Mouse (Mus musculus): ENCODE measurements around the gene Cmah. TPM values are rescaled to one million over a fixed set of nuclear protein-coding genes. Genes with fewer than 3 reads are reported as not detected.

Cmah gene
- polyA plus RNA-seq, 1 experiment from 2014 or later: 0.39 TPM

DNA sequence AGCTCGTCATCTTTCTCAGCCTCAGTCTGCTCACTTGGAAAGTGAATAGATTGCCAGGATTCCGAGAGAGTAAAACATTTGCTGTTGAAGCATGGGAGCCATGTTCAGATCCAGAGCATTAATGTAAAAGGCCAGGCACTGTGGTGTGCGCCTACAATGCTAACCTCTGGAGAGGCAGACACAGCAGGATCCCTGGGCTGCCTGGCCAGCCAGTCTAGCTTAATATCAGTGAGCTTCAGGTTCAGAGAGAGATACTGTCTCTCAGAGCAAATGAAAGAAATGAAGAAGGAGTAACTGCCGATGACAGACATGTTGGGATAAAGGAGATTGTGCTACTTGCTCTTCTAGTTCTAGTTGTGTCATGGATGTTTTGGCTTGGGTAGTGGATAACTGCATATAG is 91.6 kb downstream of the Cmah start:
- H3K4me1 ChIP-seq (replicated peaks; ENCODE audit: control insufficient read depth, insufficient read depth, low read length): 0 out of 2 replicates have a peak, but pooled peaks cover 2% of the 10 kb centered on the region
- WGBS: 67% methylated on average over 4 of the region's 4 CpGs
- no peak for ATAC-seq (ENCODE audit: low read depth)
- no peak overlapping the region for H3K27ac ChIP-seq (ENCODE audit: low read length)
- no peaks in the 10 kb centered on the region for H3K36me3 ChIP-seq (ENCODE audit: control insufficient read depth, insufficient read depth, low read length)
- no peak overlapping the region for H3K9ac ChIP-seq (ENCODE audit: low read length)
- no peaks in the 10 kb centered on the region for H3K9me3 ChIP-seq (ENCODE audit: control insufficient read depth, low read length)
- H3K4me3 ChIP-seq (ENCODE audit: low read length): no peak overlapping the region
- no peak overlapping the region for H3K4me2 ChIP-seq (ENCODE audit: low read depth, low read length)
- H3K27me3 ChIP-seq (ENCODE audit: control insufficient read depth, insufficient read depth, low read depth, low read length): no peaks in the 10 kb centered on the region

GRCm38 (mm10) chr13:24419560-24420250 is 92.5 kb downstream of the Cmah start:
- no peak overlapping the region for H3K4me2 ChIP-seq (ENCODE audit: low read depth, low read length)
- no peak overlapping the region for H3K27ac ChIP-seq (ENCODE audit: low read length)
- no peak overlapping the region for H3K9ac ChIP-seq (ENCODE audit: low read length)
- H3K27me3 ChIP-seq (ENCODE audit: control insufficient read depth, insufficient read depth, low read depth, low read length): no peaks in the 10 kb centered on the region
- no peaks in the 10 kb centered on the region for H3K9me3 ChIP-seq (ENCODE audit: control insufficient read depth, low read length)
- H3K36me3 ChIP-seq (ENCODE audit: control insufficient read depth, insufficient read depth, low read length): no peaks in the 10 kb centered on the region
- H3K4me3 ChIP-seq (ENCODE audit: low read length): no peak overlapping the region
- 57% methylated on average over 13 of the region's 13 CpGs for WGBS
- no peak for ATAC-seq (ENCODE audit: low read depth)
- H3K4me1 ChIP-seq (replicated peaks; ENCODE audit: control insufficient read depth, insufficient read depth, low read length): 0 out of 2 replicates have a peak, but pooled peaks cover 2% of the 10 kb centered on the region

DNA sequence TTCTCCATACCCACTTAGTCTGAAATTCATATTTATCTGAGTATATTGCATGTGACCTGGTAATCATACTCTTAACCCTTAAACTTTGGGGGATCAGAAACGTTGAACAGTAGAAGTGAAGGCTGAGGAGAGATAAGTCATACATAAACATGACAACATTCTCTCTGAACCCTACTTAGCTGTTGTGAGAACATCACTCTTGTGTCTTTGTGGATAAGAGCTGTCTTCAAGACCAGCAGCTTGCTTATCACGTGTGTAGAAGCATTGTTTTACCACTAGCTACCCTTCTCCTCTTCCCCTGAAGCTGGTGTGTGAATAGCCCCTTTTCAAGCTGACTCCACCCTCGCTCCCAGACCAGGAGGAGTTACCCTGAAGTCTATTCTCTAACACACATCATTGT is 94.8 kb downstream of the Cmah start:
- no peaks in the 10 kb centered on the region for H3K36me3 ChIP-seq (ENCODE audit: control insufficient read depth, insufficient read depth, low read length)
- ATAC-seq (ENCODE audit: low read depth): no peak
- no peaks in the 10 kb centered on the region for H3K9me3 ChIP-seq (ENCODE audit: control insufficient read depth, low read length)
- H3K27me3 ChIP-seq (ENCODE audit: control insufficient read depth, insufficient read depth, low read depth, low read length): no peaks in the 10 kb centered on the region
- H3K4me1 ChIP-seq (replicated peaks; ENCODE audit: control insufficient read depth, insufficient read depth, low read length): no peaks in the 10 kb centered on the region
- H3K4me3 ChIP-seq (ENCODE audit: low read length): no peak overlapping the region
- H3K4me2 ChIP-seq (ENCODE audit: low read depth, low read length): no peak overlapping the region
- no peak overlapping the region for H3K9ac ChIP-seq (ENCODE audit: low read length)
- H3K27ac ChIP-seq (ENCODE audit: low read length): no peak overlapping the region
- WGBS: 46% methylated on average over 3 of the region's 3 CpGs

GRCm38 (mm10) chr13:24430215-24430614 is 103.0 kb downstream of the Cmah start:
- 50% methylated on average over 5 of the region's 5 CpGs for WGBS
- H3K27ac ChIP-seq (ENCODE audit: low read length): no peak overlapping the region

DNA sequence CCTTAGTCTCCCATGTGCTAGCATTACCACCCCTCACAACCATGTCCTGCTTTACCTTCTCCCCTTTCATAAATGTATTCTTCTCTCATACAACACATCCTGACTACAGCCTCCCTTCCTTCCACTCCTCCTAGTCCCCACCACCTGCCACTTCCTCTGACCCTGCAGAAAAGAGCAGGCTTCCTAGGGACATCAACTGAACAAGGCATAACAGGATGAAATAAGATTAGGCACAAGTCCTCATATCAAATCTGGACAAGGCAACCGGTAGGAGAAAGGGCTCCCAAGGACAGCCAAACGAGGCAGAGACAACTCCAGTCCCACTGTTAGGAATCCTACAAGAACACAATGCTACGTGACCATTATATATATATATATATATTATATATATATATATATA is 104.4 kb downstream of the Cmah start:
- no peak overlapping the region for H3K4me3 ChIP-seq (ENCODE audit: low read length)
- H3K27ac ChIP-seq (ENCODE audit: low read length): no peak overlapping the region
- H3K4me1 ChIP-seq (replicated peaks; ENCODE audit: control insufficient read depth, insufficient read depth, low read length): no peaks in the 10 kb centered on the region
- H3K9me3 ChIP-seq (ENCODE audit: control insufficient read depth, low read length): no peaks in the 10 kb centered on the region
- H3K27me3 ChIP-seq (ENCODE audit: control insufficient read depth, insufficient read depth, low read depth, low read length): no peaks in the 10 kb centered on the region
- WGBS: 59% methylated on average over 3 of the region's 3 CpGs
- H3K9ac ChIP-seq (ENCODE audit: low read length): no peak overlapping the region
- H3K4me2 ChIP-seq (ENCODE audit: low read depth, low read length): no peak overlapping the region
- ATAC-seq (ENCODE audit: low read depth): no peak
- H3K36me3 ChIP-seq (ENCODE audit: control insufficient read depth, insufficient read depth, low read length): no peaks in the 10 kb centered on the region

More at GRCm38 (mm10) chr13:24430215-24430614, 103.0 kb downstream of the Cmah start:
- Histone ChIP-seq H3K9me3 (ENCODE audit: control insufficient read depth, low read length) (no peaks in the 10 kb centered on the region), H3K4me3 (ENCODE audit: low read length) (no peak overlapping the region), H3K27me3 (ENCODE audit: control insufficient read depth, insufficient read depth, low read depth, low read length) (no peaks in the 10 kb centered on the region), H3K4me2 (ENCODE audit: low read depth, low read length) (no peak overlapping the region), H3K9ac (ENCODE audit: low read length) (no peak overlapping the region), H3K36me3 (ENCODE audit: control insufficient read depth, insufficient read depth, low read length) (no peaks in the 10 kb centered on the region), H3K4me1 (replicated peaks; ENCODE audit: control insufficient read depth, insufficient read depth, low read length) (no peaks in the 10 kb centered on the region)
- no peak for ATAC-seq (ENCODE audit: low read depth)

DNA sequence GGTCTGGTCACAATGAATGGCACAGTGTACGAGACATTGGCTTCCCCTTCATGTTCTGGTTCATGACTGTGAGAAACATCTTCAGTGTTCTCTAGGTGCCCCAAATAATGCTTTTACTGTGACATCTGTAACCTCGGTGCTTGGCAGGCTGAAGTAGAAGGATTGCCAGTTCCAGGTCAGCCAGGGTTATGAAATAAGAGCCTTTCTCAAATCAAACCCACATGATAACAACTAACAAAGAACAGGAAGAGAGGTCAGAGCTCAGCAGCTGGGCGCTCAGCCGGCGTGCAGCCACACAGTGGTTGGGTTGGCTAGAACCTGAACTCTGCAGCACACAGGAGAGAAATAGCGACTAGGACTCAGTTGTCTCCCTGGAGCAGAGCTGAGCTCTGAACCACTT is 115.1 kb downstream of the Cmah start:
- Histone ChIP-seq H3K9ac (ENCODE audit: low read length) (no peak overlapping the region), H3K36me3 (ENCODE audit: control insufficient read depth, insufficient read depth, low read length) (no peaks in the 10 kb centered on the region), H3K27ac (ENCODE audit: low read length) (no peak overlapping the region), H3K27me3 (ENCODE audit: control insufficient read depth, insufficient read depth, low read depth, low read length) (no peaks in the 10 kb centered on the region), H3K4me3 (ENCODE audit: low read length) (no peak overlapping the region), H3K4me2 (ENCODE audit: low read depth, low read length) (no peak overlapping the region), H3K9me3 (ENCODE audit: control insufficient read depth, low read length) (no peaks in the 10 kb centered on the region), H3K4me1 (replicated peaks; ENCODE audit: control insufficient read depth, insufficient read depth, low read length) (peaks cover 16% of the 10 kb centered on the region; the same call in 1 of the 2 replicates)
- no peak for ATAC-seq (ENCODE audit: low read depth)
- 50% methylated on average over 6 of the region's 6 CpGs for WGBS

GRCm38 (mm10) chr13:24443763-24444347 is 116.7 kb downstream of the Cmah start:
- no peak overlapping the region for H3K9ac ChIP-seq (ENCODE audit: low read length)
- 65% methylated on average over 4 of the region's 4 CpGs for WGBS
- H3K36me3 ChIP-seq (ENCODE audit: control insufficient read depth, insufficient read depth, low read length): no peaks in the 10 kb centered on the region
- ATAC-seq (ENCODE audit: low read depth): peak; percentile 31; the same call in 1 of the 2 replicates
- no peaks in the 10 kb centered on the region for H3K27me3 ChIP-seq (ENCODE audit: control insufficient read depth, insufficient read depth, low read depth, low read length)
- H3K9me3 ChIP-seq (ENCODE audit: control insufficient read depth, low read length): no peaks in the 10 kb centered on the region
- H3K27ac ChIP-seq (ENCODE audit: low read length): no peak overlapping the region
- H3K4me3 ChIP-seq (ENCODE audit: low read length): no peak overlapping the region
- H3K4me1 ChIP-seq (replicated peaks; ENCODE audit: control insufficient read depth, insufficient read depth, low read length): peaks cover 16% of the 10 kb centered on the region; the same call in 1 of the 2 replicates
- H3K4me2 ChIP-seq (ENCODE audit: low read depth, low read length): no peak overlapping the region

DNA sequence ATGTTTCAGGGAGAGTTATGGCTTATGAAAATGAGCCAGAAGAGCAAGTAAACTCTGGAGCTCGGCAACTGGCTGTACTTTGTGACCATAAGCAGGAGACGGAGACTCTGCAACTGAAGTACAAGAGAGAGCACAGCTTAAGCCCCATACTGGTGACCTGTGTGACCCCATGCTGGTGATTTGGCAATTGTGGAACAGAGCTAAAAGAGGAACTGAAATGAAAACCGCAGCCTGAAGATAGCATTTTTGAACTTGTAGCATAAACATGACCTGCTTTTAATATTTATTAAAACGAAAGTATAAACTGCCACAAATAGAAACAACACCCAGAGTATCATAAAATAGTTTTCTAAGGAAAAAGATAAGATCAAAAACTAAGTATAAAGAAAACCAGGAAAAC is 117.5 kb downstream of the Cmah start:
- H3K36me3 ChIP-seq (ENCODE audit: control insufficient read depth, insufficient read depth, low read length): no peaks in the 10 kb centered on the region
- no peak overlapping the region for H3K4me2 ChIP-seq (ENCODE audit: low read depth, low read length)
- no peak for ATAC-seq (ENCODE audit: low read depth)
- H3K4me1 ChIP-seq (replicated peaks; ENCODE audit: control insufficient read depth, insufficient read depth, low read length): peaks cover 16% of the 10 kb centered on the region; the same call in 1 of the 2 replicates
- no peak overlapping the region for H3K4me3 ChIP-seq (ENCODE audit: low read length)
- no peaks in the 10 kb centered on the region for H3K9me3 ChIP-seq (ENCODE audit: control insufficient read depth, low read length)
- H3K27me3 ChIP-seq (ENCODE audit: control insufficient read depth, insufficient read depth, low read depth, low read length): no peaks in the 10 kb centered on the region
- no peak overlapping the region for H3K27ac ChIP-seq (ENCODE audit: low read length)
- no peak overlapping the region for H3K9ac ChIP-seq (ENCODE audit: low read length)
- WGBS: 31% methylated on average over 4 of the region's 4 CpGs

GRCm38 (mm10) chr13:24445166-24445565 is 118.0 kb downstream of the Cmah start:
- ATAC-seq (ENCODE audit: low read depth): no peak
- Histone ChIP-seq H3K36me3 (ENCODE audit: control insufficient read depth, insufficient read depth, low read length) (no peaks in the 10 kb centered on the region), H3K4me3 (ENCODE audit: low read length) (no peak overlapping the region), H3K27ac (ENCODE audit: low read length) (no peak overlapping the region), H3K9me3 (ENCODE audit: control insufficient read depth, low read length) (no peaks in the 10 kb centered on the region), H3K27me3 (ENCODE audit: control insufficient read depth, insufficient read depth, low read depth, low read length) (no peaks in the 10 kb centered on the region), H3K9ac (ENCODE audit: low read length) (no peak overlapping the region), H3K4me1 (replicated peaks; ENCODE audit: control insufficient read depth, insufficient read depth, low read length) (peaks cover 16% of the 10 kb centered on the region; the same call in 1 of the 2 replicates), H3K4me2 (ENCODE audit: low read depth, low read length) (no peak overlapping the region)
- 73% methylated on average over 3 of the region's 3 CpGs for WGBS
